Mouse (Mus musculus): ENCODE data around the gene Gdpd5.

Gene Gdpd5

DNA sequence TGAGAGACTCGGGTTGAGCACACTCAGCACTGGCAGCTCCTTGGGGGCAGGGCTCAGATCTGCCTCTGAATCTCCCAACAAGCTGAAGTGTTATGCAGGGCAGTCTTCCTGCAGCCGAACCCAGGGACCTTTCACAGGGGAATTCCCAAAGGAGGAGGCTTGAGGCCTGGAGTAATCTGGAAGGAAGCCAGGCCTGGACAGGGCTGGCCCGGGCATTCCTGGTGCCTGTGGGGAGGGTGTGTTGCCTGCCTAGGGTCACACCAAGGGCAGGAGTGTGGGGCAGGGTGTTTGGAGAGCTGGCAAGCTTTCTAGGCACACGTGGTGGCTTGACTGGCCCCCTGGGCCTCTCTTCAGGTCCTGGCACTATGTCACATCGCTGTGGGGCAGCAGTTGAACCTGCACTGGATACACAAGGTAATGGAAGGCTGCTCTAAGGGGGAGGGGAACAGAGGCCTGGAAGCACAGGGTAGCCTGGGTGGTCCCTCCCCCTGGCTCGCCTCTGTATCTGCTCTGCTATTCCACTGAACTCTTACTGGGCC is 60.4 kb downstream of the Gdpd5 start:
- ChIA-PET CTCF (interaction anchor here in 1 of 4 experiments (3.0 to 4.2 kb wide), 2 partner anchors 61 to 67 kb away, joined by 9 to 11 read pairs; partner anchors contain the start of gene Gdpd5), POLR2A (interaction anchor here in 1 of 4 experiments (0.9 kb wide), 1 partner anchor 12 kb away, joined by 3 read pairs; no protein-coding TSS in a partner anchor)

DNA sequence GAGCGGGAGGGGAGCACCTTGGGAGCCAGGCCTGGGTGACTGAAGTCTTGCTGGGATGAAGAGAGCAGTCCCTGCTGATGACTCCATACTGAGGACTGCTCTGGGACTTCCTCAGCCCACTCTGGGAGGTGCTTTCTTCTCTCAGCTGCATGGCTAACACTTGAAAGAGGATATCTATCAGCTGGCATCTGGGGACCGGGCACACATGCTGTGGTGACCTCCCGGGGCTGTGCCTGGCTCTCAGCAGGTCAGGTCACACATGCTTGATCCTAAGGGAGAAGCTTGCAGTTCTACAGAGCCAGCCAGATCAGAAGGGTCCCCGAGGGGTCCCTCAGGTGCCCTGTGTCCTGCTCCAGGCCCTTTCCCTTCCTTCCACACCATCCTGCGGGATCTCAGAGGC is 62.0 kb downstream of the Gdpd5 start:
- ChIA-PET CTCF (interaction anchor here in 2 of 4 experiments (0.6 to 3.0 kb wide), 3 partner anchors 68 to 669 kb away, joined by 3 to 9 read pairs (median 3); no protein-coding TSS in a partner anchor), POLR2A (interaction anchor here in 2 of 4 experiments (1.0 to 1.2 kb wide), 2 partner anchors 10 to 15 kb away, joined by 3 read pairs; no protein-coding TSS in a partner anchor)

- CTCF ChIA-PET, result interaction anchor here in 1 of 4 experiments (1.1 to 3.4 kb wide), 2 partner anchors 12 to 69 kb away, joined by 3 to 13 read pairs; no protein-coding TSS in a partner anchor
- POLR2A ChIA-PET, result no interaction called here
Observed at GRCm38 (mm10) chr7:99444012-99444411, 62.8 kb downstream of the Gdpd5 start.

DNA sequence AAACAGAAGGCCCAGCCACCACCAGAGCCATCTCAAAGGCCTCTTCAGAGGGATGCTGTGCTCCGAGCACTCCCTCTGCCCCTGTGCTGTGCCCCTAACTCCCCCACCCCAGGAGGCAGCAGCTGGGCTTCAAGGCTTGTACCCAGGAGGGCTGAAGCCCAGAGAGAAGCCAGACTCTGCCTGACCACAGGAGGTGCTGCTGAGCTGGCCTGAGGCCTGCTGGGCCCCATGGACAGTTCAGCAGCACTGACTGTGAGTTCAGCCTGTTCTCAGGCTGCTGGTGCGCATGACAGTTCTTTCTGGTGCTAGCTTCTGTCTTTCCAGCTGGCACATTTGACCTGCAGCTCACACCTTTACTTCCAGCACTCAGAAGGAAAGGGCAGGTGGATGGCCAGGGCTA is 64.6 kb downstream of the Gdpd5 start:
- POLR2A ChIA-PET, result interaction anchor here in 2 of 4 experiments (1.4 to 2.2 kb wide), 2 partner anchors 10 to 71 kb away, joined by 3 to 5 read pairs; no protein-coding TSS in a partner anchor
- CTCF ChIA-PET, result interaction anchor here in 3 of 4 experiments (0.6 to 3.4 kb wide), 9 partner anchors 9 to 759 kb away, joined by 3 to 13 read pairs (median 5); no protein-coding TSS in a partner anchor

- POLR2A ChIA-PET, result interaction anchor here in 1 of 4 experiments (0.8 to 1.4 kb wide), 2 partner anchors 8 to 72 kb away, joined by 3 read pairs; no protein-coding TSS in a partner anchor
- CTCF ChIA-PET, result interaction anchor here in 2 of 4 experiments (1.2 to 3.4 kb wide), 4 partner anchors 8 to 73 kb away, joined by 3 to 13 read pairs (median 4); no protein-coding TSS in a partner anchor
Observed at GRCm38 (mm10) chr7:99447323-99447722, 66.1 kb downstream of the Gdpd5 start.

- ChIA-PET CTCF (interaction anchor here in 2 of 4 experiments (1.5 to 2.0 kb wide), 2 partner anchors 73 to 74 kb away, joined by 5 to 11 read pairs; no protein-coding TSS in a partner anchor), POLR2A (interaction anchor here in 1 of 4 experiments (0.7 kb wide), 1 partner anchor 361 kb away, joined by 3 read pairs; no protein-coding TSS in a partner anchor)
Observed at GRCm38 (mm10) chr7:99448619-99449018, 67.4 kb downstream of the Gdpd5 start.

- POLR2A ChIA-PET, result no interaction called here
- CTCF ChIA-PET, result interaction anchor here in 2 of 4 experiments (1.5 to 2.0 kb wide), 2 partner anchors 74 kb away, joined by 5 to 11 read pairs; no protein-coding TSS in a partner anchor
Observed at GRCm38 (mm10) chr7:99449063-99449462, 67.8 kb downstream of the Gdpd5 start.

DNA sequence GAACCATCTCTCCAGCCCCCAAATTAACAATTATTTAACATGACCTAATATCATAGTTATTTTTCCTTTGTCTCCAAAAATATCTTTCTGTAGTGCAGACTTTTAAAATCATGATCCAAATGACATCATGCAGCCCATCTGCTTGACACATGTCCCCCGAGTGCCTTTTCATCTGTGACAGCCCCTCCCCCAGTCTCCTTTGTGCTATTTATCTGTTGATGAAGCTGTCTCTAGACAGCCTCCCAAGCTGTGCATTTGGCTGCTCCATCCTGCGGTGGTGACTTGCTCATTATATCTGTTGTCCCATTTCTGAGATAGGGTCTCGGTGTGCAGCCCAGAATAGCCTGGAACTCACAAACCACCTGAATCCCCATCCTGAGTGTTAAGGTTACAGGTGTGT is 68.5 kb downstream of the Gdpd5 start:
- ChIA-PET POLR2A (no interaction called here), CTCF (interaction anchor here in 2 of 4 experiments (0.6 to 2.0 kb wide), 4 partner anchors 69 to 117 kb away, joined by 3 to 11 read pairs (median 5); no protein-coding TSS in a partner anchor)

GRCm38 (mm10) chr7:99450703-99451102 is 69.5 kb downstream of the Gdpd5 start:
- ChIA-PET POLR2A (interaction anchor here in 1 of 4 experiments (0.6 to 1.2 kb wide), 3 partner anchors 12 to 76 kb away, joined by 3 to 4 read pairs (median 4); no protein-coding TSS in a partner anchor), CTCF (interaction anchor here (0.6 to 1.7 kb wide), 21 partner anchors 9 to 588 kb away, joined by 3 to 34 read pairs (median 3); partner anchors contain the start of gene Gdpd5 (in 1 of the 4))

DNA sequence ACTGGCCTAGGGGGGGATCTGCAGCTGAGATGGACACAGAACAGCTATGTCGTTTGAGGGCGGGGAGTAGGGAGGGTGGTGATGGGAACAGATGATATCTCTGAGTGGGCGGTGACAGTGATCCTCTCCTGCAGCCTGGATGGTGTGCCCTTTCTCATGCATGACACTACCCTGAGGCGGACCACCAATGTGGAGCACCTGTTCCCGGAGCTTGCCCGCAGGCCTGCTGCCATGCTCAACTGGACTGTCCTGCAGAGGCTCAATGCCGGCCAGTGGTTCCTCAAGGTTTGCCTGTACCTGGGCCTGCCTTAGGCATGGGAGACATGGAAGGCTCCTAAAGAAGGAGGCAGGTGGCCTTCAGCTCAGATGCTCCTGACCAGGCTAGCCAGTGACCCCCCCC is 71.6 kb downstream of the Gdpd5 start:
- POLR2A ChIA-PET, result interaction anchor here (0.6 to 2.4 kb wide), 11 partner anchors 13 to 580 kb away, joined by 3 to 7 read pairs (median 4); partner anchors contain the start of genes Klhl35 (in 1 of the 4) and Rps3 (in 1 of the 4)
- CTCF ChIA-PET, result interaction anchor here (0.6 to 2.8 kb wide), 13 partner anchors 14 to 312 kb away, joined by 3 to 24 read pairs (median 3); partner anchors contain the start of genes Gdpd5 (in 2 of the 4) and Uvrag (in 1 of the 4)

GRCm38 (mm10) chr7:99454044-99454443 is 72.8 kb downstream of the Gdpd5 start:
- ChIA-PET CTCF (interaction anchor here in 3 of 4 experiments (1.0 to 2.8 kb wide), 6 partner anchors 17 to 121 kb away, joined by 3 to 24 read pairs (median 4); no protein-coding TSS in a partner anchor), POLR2A (interaction anchor here in 2 of 4 experiments (0.8 to 2.4 kb wide), 2 partner anchors 17 to 22 kb away, joined by 3 to 7 read pairs; no protein-coding TSS in a partner anchor)

DNA sequence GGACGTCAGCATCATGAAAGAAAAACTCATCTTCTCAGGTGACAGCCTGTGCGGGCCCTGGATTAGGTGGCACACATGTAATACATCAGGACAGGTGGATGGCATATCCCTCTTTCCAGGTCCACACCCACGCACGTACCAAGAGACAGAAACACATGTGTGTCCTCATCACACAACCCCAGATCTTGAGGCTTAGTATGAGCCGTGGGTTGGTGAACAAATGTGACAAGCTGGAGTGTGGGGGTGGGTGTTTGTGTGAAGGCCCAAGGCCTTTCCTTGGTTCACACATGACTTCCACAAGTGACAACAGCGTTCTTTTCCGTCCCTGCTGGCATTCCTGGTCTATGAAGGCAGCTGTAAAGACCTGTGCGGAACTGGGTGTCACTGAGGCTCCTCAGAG is 77.6 kb downstream of the Gdpd5 start:
- CTCF ChIA-PET, result interaction anchor here in 2 of 4 experiments (0.8 to 1.9 kb wide), 2 partner anchors 8 to 14 kb away, joined by 3 to 5 read pairs; no protein-coding TSS in a partner anchor
- POLR2A ChIA-PET, result interaction anchor here in 1 of 4 experiments (1.0 kb wide), 1 partner anchor 13 kb away, joined by 3 read pairs; no protein-coding TSS in a partner anchor

GRCm38 (mm10) chr7:99459888-99460652 is 78.9 kb downstream of the Gdpd5 start:
- CTCF ChIA-PET, result interaction anchor here in 3 of 4 experiments (0.5 to 1.9 kb wide), 5 partner anchors 9 to 110 kb away, joined by 3 to 5 read pairs (median 4); no protein-coding TSS in a partner anchor
- POLR2A ChIA-PET, result interaction anchor here in 2 of 4 experiments (0.6 to 1.0 kb wide), 4 partner anchors 15 to 343 kb away, joined by 3 to 4 read pairs (median 3); partner anchors contain the start of gene Gdpd5 (in 1 of the 2)

GRCm38 (mm10) chr7:99463120-99463519 is 81.9 kb downstream of the Gdpd5 start:
- ChIA-PET CTCF (interaction anchor here in 3 of 4 experiments (0.6 to 0.7 kb wide), 4 partner anchors 8 to 337 kb away, joined by 3 to 5 read pairs (median 4); no protein-coding TSS in a partner anchor), POLR2A (interaction anchor here (0.6 to 1.6 kb wide), 9 partner anchors 8 to 347 kb away, joined by 3 to 5 read pairs (median 4); no protein-coding TSS in a partner anchor)

DNA sequence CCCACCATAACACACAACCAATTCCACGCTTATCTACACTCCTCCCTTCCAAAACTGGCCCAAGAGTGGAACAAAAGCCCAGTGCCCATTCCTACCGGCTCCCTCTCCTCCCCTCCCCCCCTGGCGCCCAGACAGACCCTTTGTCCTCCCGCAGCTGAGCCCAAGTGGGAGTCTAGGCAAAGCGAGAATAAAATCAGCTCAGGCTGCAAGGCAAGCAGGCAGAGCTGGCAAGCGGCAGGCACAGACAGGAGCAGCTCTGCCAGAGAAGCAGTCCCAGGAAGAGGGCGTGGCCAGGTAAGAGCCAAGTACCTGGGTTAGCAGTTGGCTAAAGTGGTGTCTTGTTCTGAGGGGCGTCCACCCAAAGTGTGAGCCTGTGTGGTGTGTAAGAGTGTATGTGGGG is 84.6 kb downstream of the Gdpd5 start, which contains the start of gene Klhl35:
TSS of gene Klhl35 (plus strand) at position 194 of the 400 bp plus-strand sequence.
- POLR2A ChIA-PET, result interaction anchor here in 2 of 4 experiments (0.6 to 10.6 kb wide), 4 partner anchors 13 to 304 kb away, joined by 3 to 184 read pairs (median 4); partner anchors contain the start of gene Rps3 (in 1 of the 2)
- CTCF ChIA-PET, result interaction anchor here in 1 of 4 experiments (0.6 kb wide), 1 partner anchor 1845 kb away, joined by 4 read pairs; no protein-coding TSS in a partner anchor

DNA sequence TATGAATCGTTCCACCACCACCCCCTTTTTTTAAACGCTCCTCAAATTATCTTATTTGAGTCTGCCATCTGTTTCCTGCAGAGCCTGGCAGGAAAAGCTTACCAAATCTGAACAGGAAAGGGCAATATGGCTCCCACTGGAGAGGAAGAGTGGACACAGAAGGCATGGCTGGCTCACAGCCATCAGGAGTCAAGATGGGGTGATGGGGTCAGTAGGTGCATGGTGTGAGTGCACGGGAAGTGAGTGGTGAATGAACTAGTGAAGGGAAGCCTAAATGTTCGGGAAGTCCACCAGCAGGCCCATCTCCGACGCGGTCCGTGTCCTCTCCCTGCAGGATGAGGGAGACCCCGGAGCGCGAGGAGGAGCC is 86.7 kb downstream of the Gdpd5 start:
- CTCF ChIA-PET, result interaction anchor here in 2 of 4 experiments (0.5 kb wide), 2 partner anchors 167 to 239 kb away, joined by 3 to 4 read pairs; no protein-coding TSS in a partner anchor
- POLR2A ChIA-PET, result interaction anchor here in 3 of 4 experiments (1.3 to 10.6 kb wide), 3 partner anchors 13 to 16 kb away, joined by 3 to 184 read pairs (median 4); partner anchors contain the start of gene Rps3 (in 2 of the 3)

Data from embryonic stem cell, embryonic (primary cell).